Mouse (Mus musculus): Measurements from ENCODE around the gene Adam12.

Adam12 gene

GRCm38 (mm10) chr7:134081307-134082072, 150.5 kb downstream of the Adam12 start:
- no peak for DNase-seq (ENCODE audit: low spot score)

DNA sequence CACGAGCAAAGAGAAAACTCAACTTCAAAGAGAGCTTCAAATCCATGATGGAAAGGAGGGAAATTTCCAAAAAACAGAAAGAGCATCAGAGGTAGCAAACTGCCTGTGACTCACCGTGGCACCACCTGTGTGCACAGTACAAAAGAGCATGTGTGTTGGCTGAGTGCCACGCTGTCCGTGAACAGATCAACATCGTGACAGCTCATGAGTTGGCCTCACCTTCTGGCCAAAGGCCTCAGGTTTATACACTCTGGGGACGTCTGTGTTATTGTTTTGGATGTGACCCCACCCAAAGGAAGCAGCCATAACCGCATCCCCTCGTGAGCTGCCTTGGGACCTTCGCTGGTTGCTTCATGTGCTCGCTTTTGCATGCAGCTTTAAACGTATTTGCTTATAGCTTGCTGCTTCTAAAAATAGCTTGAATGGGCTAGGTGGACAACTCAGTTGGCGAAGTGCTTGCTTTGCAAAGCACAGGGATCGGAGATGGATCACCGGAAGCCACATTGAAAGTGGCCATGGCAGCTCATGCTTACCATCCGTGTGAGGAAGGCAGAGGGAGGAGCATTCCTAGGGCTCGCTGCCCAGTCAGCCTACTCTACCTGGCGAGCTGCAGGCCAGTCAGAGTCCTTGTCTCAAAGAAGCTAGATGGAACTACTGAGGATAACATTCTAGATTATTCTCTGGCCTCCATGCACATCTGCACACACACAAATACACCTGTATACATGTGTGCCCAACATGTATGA, 151.8 kb downstream of the Adam12 start:
- no peak for DNase-seq (ENCODE audit: low spot score)

DNA sequence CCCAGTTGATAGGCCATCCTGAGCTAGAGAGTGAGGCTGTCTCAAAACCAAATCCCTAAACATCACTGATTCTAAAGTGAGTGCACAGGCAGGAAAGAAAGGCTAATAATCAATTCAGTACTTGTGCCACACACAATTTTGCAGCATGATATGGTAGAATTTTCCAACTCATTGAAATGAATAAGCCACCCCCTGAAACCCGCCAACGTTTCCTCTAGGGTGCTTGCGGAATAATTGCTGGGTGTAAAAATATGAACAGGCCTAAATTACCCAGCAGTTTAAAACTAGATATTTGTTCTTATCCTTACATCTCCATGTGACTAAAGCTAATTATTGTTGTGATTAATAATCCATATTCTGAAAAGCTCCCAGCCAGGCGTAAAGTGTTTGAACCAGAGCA, 154.3 kb downstream of the Adam12 start:
- DNase-seq (ENCODE audit: low spot score) = no peak

DNA sequence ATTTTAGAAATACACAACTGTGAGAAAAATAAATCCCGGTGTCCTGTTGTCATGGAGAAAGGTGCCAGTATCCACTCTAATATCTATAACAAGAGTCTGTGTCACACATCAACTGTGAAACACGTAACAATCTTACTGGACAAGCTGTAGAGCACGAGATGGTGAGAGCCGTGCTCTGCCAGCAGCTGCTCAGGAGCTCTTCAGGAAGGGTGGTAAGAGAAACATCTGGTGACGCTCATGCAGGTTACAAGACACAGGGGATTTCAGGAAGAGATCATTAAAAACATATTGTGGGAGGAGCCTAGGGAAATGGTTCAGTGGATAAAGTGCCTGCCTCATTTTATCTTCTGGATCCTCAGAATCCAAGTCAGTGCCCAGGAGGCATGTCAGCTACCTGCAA, 158.9 kb downstream of the Adam12 start:
- DNase-seq (ENCODE audit: low spot score) = no peak

GRCm38 (mm10) chr7:134071153-134071885, 160.6 kb downstream of the Adam12 start:
- no peak for DNase-seq (ENCODE audit: low spot score)

DNA sequence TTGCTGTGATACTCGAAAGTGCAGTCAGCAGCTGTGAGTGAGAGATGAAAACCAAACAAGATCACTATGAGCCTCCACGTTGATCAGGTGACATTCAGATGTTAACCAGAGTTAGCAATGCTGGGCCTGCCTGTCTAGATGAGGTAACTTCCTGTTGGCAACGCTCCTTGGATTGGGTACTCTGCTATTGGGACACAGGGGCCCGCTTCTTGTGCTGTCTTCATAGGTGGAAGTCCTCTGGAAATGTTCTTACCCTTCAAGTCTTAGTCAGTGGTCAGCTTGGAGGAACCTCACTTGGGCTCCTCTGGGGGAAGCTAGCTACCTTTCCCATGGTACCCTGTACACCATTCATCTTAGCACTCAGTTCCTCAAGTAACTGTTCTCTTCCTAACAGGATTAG, 169.3 kb downstream of the Adam12 start:
- peak; percentile 50 for DNase-seq (ENCODE audit: low spot score)

DNA sequence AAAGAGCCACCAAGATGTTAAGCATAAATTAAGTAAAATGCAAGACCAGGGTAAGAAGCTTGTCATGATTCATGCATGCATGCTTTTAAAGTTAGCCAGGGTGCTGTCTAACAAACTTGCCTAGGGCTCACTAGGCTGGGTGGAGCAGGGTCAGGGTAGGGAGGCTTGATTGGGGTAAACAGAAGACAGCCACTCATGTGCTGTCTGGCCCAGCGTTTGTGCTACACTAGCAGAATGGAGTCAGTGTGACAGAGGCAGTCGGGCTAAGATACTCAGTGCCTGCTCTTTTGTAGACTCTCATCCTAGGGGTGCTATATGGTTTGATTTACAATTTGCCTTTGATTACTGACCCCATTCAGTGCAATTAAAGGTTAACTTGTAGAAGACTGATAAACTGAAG, 179.5 kb downstream of the Adam12 start:
- DNase-seq (ENCODE audit: low spot score) = no peak

GRCm38 (mm10) chr7:134050371-134050770, 181.6 kb downstream of the Adam12 start:
- no peak for DNase-seq (ENCODE audit: low spot score)

DNA sequence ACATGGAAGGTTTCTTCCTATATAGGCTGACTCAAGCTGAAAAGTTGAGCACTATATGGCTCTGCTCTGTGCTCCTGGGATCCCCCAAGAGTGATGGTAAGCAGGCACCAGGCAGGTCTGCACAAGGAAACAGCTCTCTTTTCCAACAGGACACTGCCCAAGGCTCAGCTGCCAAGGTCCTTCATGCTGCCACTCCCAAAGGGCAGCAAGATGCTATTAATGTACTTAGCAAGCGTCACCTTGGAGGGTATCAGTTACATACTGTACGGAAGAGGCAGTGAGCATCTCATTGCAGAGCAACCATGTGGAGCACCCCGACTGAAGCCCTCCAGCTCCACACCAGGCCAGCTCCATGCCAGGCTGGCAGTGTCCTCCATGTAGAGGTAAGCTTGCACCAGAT, 185.6 kb downstream of the Adam12 start:
- no peak for DNase-seq (ENCODE audit: low spot score)

GRCm38 (mm10) chr7:134043576-134043975, 188.4 kb downstream of the Adam12 start:
- DNase-seq (ENCODE audit: low spot score) = no peak

DNA sequence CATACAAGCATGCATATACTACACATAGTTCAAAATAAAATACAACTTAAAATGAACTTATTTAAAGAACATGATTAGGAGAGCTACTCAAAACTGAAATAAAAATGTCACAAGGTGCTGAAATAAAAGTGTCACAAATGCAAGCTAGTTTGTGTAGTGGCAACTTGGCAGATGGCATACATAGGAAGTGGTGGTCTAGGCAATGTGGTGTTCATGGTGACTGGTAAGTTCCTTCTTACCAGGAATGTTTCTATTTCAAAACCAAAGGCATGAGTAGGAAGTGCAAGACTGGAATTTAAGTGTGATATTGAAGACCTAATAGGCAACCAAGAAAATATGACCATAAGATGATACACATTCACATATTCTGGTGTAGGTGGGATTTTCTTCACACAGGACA, 189.3 kb downstream of the Adam12 start:
- DNase-seq (ENCODE audit: low spot score) = no peak

DNA sequence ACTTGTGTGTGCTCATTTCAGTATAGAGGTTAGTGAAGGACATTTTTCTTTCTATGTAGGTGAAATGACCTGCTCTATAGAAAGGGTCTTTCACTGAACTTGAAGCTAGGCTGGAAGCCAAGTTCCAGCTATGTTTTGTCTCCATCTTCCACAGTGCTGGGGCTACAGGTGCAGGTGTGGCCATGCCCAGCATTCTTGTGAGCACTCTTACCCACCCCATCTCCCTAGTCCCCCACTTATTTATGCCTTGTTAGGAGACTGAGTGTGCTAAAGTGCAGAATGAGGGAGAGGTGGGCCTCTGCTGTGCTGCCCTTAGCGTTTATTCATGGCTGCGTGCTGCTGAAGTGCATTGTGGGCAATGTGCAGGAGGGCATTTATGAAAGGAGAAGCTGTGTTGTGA, 198.0 kb downstream of the Adam12 start:
- DNase-seq (ENCODE audit: low spot score) = no peak

DNA sequence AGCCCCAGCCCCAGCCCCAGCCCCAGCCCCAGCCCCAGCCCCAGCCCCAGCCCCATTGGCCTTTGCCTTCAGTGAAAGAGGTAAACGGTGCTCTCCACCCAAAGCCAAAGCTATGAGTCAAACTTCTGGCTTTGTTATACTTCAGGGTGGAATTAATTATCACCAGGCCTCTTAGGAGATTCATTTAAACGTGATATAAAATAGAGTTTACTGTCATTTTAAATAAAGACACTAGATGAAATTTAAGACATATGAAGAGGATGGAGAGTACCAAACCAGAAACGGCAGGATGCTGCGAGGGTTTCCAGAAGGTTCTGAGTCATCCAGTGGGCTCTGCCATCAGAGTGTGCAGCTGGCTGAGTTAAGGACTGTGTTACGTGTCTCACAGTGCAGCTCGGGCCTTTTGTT, 199.0 kb downstream of the Adam12 start:
- peak; percentile 45 for DNase-seq (ENCODE audit: low spot score)

DNA sequence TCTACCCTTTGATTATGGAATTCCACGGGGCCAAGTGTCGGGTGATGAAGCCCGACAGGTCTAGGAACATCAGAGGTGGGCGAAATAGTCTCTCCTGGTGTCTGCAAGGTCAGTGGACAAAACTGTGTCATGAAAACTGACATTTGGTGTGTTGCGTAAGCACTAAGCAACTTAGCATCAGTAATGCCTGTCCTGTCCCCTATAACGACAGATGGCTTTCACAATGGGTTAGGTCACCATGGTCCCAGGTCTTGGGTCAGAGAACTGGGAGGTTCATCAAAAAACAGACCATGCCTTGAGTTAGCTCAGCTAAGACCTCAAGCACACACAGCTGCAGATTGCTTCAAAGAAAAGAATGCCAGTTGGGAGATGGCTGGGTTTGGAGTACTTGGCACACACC, 200.2 kb downstream of the Adam12 start:
- no peak for DNase-seq (ENCODE audit: low spot score)

- no peak for DNase-seq (ENCODE audit: low spot score)
These were observed 200.7 kb downstream of the Adam12 start for GRCm38 (mm10) chr7:134031256-134031655.

DNA sequence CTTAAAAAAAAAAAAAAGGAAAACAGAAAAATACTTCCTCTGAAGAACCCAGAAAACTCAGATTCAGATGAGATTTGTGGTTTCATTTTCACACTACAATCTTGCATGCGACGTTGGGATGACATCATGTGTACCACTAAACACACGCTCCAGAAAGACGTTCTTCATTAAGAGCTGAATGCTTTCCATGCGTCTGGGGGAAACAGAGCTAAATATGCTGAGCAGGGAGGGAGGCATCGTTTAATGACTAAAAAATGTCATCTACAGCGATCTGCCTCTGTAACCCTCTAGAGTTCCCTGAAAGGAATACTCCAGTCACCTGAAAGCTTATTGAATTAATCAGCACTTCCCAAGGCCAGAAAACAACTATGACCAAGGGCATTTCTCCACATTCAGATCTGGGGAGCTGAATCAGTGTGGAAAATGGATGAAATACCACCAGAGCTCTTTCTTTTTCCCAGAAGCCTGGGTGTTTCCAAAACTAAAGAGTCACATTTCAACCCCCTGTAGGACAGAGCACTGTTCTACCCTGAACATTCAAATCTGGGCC, 203.6 kb downstream of the Adam12 start:
- no peak for DNase-seq (ENCODE audit: low spot score)

DNA sequence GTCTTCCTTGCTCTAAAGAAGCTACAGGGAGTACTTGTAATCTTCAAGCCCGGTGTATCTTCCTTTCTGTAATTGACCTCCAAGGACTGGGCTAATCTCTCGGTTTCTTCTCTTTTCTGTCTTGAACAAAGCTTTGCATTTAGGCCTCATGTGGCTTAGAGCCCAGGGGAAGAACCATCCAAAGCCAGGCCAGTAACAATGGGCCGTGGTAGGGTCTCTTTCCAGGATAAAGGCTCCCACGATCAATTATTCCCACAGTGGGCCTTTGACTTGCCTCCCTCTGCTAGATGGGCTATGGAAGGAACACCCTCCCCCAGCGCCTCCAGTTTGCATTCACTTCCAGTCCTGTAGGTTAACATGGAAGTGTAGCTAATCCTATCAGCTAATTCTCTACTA, 204.9 kb downstream of the Adam12 start:
- no peak for DNase-seq (ENCODE audit: low spot score)

GRCm38 (mm10) chr7:134026200-134027019, 205.5 kb downstream of the Adam12 start:
- DNase-seq (ENCODE audit: low spot score) = peak; percentile 53

DNA sequence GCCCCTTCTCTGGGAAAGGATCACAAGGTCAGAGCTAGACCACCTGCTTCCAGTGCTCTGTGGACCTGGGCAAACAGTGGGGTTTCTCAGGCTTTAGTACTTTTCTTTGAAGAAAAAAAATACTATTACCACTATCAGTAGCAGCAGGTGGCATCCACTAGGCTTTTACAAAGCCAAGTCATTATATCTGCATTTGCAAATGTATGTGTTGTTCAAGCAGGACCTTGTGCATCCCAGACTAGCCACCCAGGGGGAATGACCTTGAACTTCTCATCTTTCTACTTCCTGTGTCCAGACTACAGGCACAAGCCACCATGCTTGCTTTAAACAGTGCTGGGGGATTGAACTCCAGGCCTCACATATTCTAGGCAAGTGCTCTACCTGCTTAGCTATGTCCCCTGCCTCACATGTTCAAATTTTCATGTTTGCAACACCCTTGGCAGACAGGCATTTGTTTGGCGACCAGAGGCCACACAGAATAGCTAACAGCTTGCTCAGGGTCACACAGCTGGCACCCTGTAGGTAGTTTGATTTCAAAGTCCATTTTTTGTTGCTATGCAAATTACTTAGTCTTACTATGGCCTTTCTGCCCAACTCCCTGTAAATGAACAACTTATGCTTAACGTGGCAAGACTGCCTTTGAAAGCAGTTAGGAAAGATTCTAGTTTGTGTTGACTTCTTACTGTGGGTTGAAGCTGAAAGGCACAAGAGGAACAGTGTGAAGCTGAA, 209.6 kb downstream of the Adam12 start:
- no peak for DNase-seq (ENCODE audit: low spot score)

GRCm38 (mm10) chr7:134015226-134015625, 216.7 kb downstream of the Adam12 start:
- no peak for DNase-seq (ENCODE audit: low spot score)

GRCm38 (mm10) chr7:134014733-134015132, 217.2 kb downstream of the Adam12 start:
- no peak for DNase-seq (ENCODE audit: low spot score)
